Mouse (Mus musculus) heart, embryonic 14.5 days (tissue): ENCODE data around the gene Gpr135. TPM values are rescaled to one million over a fixed set of nuclear protein-coding genes. Genes with fewer than 3 reads are reported as not detected.
A peak's percentile ranks its signal among the peaks of the same experiment; 100 is the strongest.

ENCODE experiments used
- ATAC-seq: fragments of 200-750 bp; cut with Nextera tagmentation; 2 replicates; pipeline ENCODE4 v1.8.0; 2017; ENCODE audit warnings: low read depth, moderate TSS enrichment; ENCODE audit not compliant: insufficient number of reproducible peaks, insufficient read depth, low FRiP score
- H3K27ac ChIP-seq, 2 experiments: fragments of 200-500 bp in 1 of 2; fragments of 300-500 bp in 1 of 2; sonication (generic) in 1 of 2; replicated peaks in 1 of 2; 2 replicates each; pipeline ENCODE4 v1.5.1; 2012 to 2014; ENCODE audit warnings: low read depth in 2 of 2, low read length in 2 of 2, control low read depth in 1 of 2, mild to moderate bottlenecking in 1 of 2, mixed read lengths in 1 of 2; ENCODE audit not compliant: control insufficient read depth in 1 of 2, insufficient read depth in 1 of 2
- H3K27me3 ChIP-seq: fragments of 300-500 bp; sonication (generic); 2 replicates; pipeline ENCODE4 v1.6.1; 2014; ENCODE audit warnings: mild to moderate bottlenecking, low read length, control low read depth; ENCODE audit not compliant: control insufficient read depth, insufficient read depth
- H3K36me3 ChIP-seq: fragments of 300-500 bp; sonication (generic); 2 replicates; pipeline ENCODE4 v1.6.1; 2014; ENCODE audit warnings: mild to moderate bottlenecking, control low read depth, low read length, mixed read lengths; ENCODE audit not compliant: control insufficient read depth, insufficient read depth
- H3K4me1 ChIP-seq, 2 experiments: fragments of 200-500 bp in 1 of 2; fragments of 300-500 bp in 1 of 2; sonication (generic) in 1 of 2; 2 replicates each; pipeline ENCODE4 v1.6.1; 2012 to 2014; ENCODE audit warnings: low read length in 2 of 2, control low read depth in 1 of 2, mixed read lengths in 1 of 2; ENCODE audit not compliant: control insufficient read depth in 2 of 2, insufficient read depth in 2 of 2
- H3K4me2 ChIP-seq: fragments of 300-500 bp; sonication (generic); 2 replicates; pipeline ENCODE4 v1.6.1; 2014; ENCODE audit warnings: mild to moderate bottlenecking, low read length
- H3K4me3 ChIP-seq, 2 experiments: fragments of 200-500 bp in 1 of 2; fragments of 300-500 bp in 1 of 2; sonication (generic) in 1 of 2; 2 replicates each; pipeline ENCODE4 v1.5.1; 2012 to 2014; ENCODE audit warnings: low read length in 2 of 2, mild to moderate bottlenecking in 2 of 2, control low read depth in 1 of 2, low read depth in 1 of 2, moderate library complexity in 1 of 2; ENCODE audit not compliant: control insufficient read depth in 1 of 2, insufficient read depth in 1 of 2
- H3K9ac ChIP-seq: fragments of 300-500 bp; sonication (generic); 2 replicates; pipeline ENCODE4 v1.6.1; 2014; ENCODE audit warnings: mild to moderate bottlenecking, low read length
- H3K9me3 ChIP-seq: fragments of 300-500 bp; sonication (generic); 2 replicates; pipeline ENCODE4 v1.6.1; 2016; ENCODE audit warnings: low read length, control low read depth; ENCODE audit not compliant: control insufficient read depth
- WGBS: fragments of 180-500 bp; shearing (Covaris S2); extraction: QIAGEN DNeasy Blood & Tissue Kit; methylation state at CpG from one replicate; pipeline ENCODE4 v1.1.7; 2014; 5-methylcytosine and 5-hydroxymethylcytosine counted together
- polyA plus RNA-seq: library from polyadenylated mRNA; unstranded; fragments of >200 nt; fragmentation: Nextera tagmentation; extraction: Ambion mirVana; gene quantifications from 2 replicates; pipeline ENCODE4 v1.2.1, GENCODE M21; 2014

Gene Gpr135
- polyA plus RNA-seq, 1 experiment from 2014 or later: 0.82 TPM

- 82% methylated on average over 3 of the region's 3 CpGs for WGBS
- H3K27ac ChIP-seq: no peak overlapping the region
- ATAC-seq: no peak
- H3K4me1 ChIP-seq: peaks cover 5 to 19% of the 10 kb centered on the region in 2 experiments; a peak in 3 of 4 replicates
- H3K27me3 ChIP-seq: no peaks in the 10 kb centered on the region
- H3K9ac ChIP-seq: peak overlapping the region; percentile 6; the same call in 1 of the 2 replicates
- no peaks in the 10 kb centered on the region for H3K9me3 ChIP-seq
- H3K4me2 ChIP-seq: peak overlapping the region; percentile 50
- H3K36me3 ChIP-seq: no peaks in the 10 kb centered on the region
- no peak overlapping the region for H3K4me3 ChIP-seq
Measured at GRCm38 (mm10) chr12:72081961-72082360, 11.0 kb upstream of the Gpr135 start.

- ATAC-seq: no peak
- Histone ChIP-seq H3K36me3 (peaks cover 20% of the 10 kb centered on the region; the same call in 1 of the 2 replicates), H3K27me3 (no peaks in the 10 kb centered on the region), H3K4me1 (peaks cover 3 to 9% of the 10 kb centered on the region in 2 experiments; a peak in 3 of 4 replicates), H3K4me2 (no peak overlapping the region), H3K9me3 (0 out of 2 replicates have a peak, but pooled peaks cover 3% of the 10 kb centered on the region), H3K27ac (no peak overlapping the region), H3K9ac (no peak overlapping the region), H3K4me3 (no peak overlapping the region)
- WGBS: 91% methylated on average over 3 of the region's 3 CpGs
Measured at GRCm38 (mm10) chr12:72078248-72078647, 7.3 kb upstream of the Gpr135 start.

GRCm38 (mm10) chr12:72069626-72070326 is 1.1 kb downstream of the Gpr135 start:
- H3K27ac ChIP-seq: no peak overlapping the region
- H3K36me3 ChIP-seq: peaks cover 11% of the 10 kb centered on the region; the same call in 1 of the 2 replicates
- no peak; the same call in 1 of the 2 replicates for ATAC-seq
- peak overlapping the region; percentile 57 to 69 for H3K4me3 ChIP-seq
- H3K4me2 ChIP-seq: peak overlapping the region; percentile 100
- H3K9ac ChIP-seq: peak overlapping the region; percentile 69
- H3K27me3 ChIP-seq: peaks cover 15% of the 10 kb centered on the region
- H3K4me1 ChIP-seq: peaks cover 0 to 7% of the 10 kb centered on the region in 2 experiments; a peak in 1 of 4 replicates
- 0 out of 2 replicates have a peak, but pooled peaks cover 1% of the 10 kb centered on the region for H3K9me3 ChIP-seq
- 7% methylated on average over 40 of the region's 40 CpGs for WGBS

- ATAC-seq: no peak
- Histone ChIP-seq H3K27me3 (no peaks in the 10 kb centered on the region; the same call in 1 of the 2 replicates), H3K4me1 (no peaks in the 10 kb centered on the region), H3K9ac (no peak overlapping the region), H3K4me2 (no peak overlapping the region), H3K9me3 (no peaks in the 10 kb centered on the region), H3K36me3 (no peaks in the 10 kb centered on the region), H3K27ac (no peak overlapping the region), H3K4me3 (no peak overlapping the region)
- 71% methylated on average over 1 of the region's 1 CpGs for WGBS
Measured at GRCm38 (mm10) chr12:72057780-72058179, 13.1 kb downstream of the Gpr135 start.

- Histone ChIP-seq H3K27me3 (no peaks in the 10 kb centered on the region; the same call in 1 of the 2 replicates), H3K9me3 (peaks cover 7% of the 10 kb centered on the region), H3K27ac (no peak overlapping the region), H3K36me3 (no peaks in the 10 kb centered on the region), H3K4me3 (no peak overlapping the region), H3K9ac (no peak overlapping the region), H3K4me1 (no peaks in the 10 kb centered on the region), H3K4me2 (no peak overlapping the region)
- ATAC-seq: no peak
- 52% methylated on average over 6 of the region's 6 CpGs for WGBS
Measured at GRCm38 (mm10) chr12:72053851-72054250, 17.1 kb downstream of the Gpr135 start.

- Histone ChIP-seq H3K9ac (no peak overlapping the region), H3K27ac (no peak overlapping the region), H3K4me2 (no peak overlapping the region), H3K27me3 (no peaks in the 10 kb centered on the region; the same call in 1 of the 2 replicates), H3K36me3 (no peaks in the 10 kb centered on the region), H3K4me1 (no peaks in the 10 kb centered on the region), H3K4me3 (no peak overlapping the region), H3K9me3 (peaks cover 7% of the 10 kb centered on the region)
- 36% methylated on average over 6 of the region's 6 CpGs for WGBS
- no peak for ATAC-seq
Measured at GRCm38 (mm10) chr12:72053303-72053702, 17.6 kb downstream of the Gpr135 start.

GRCm38 (mm10) chr12:72052571-72052970 is 18.4 kb downstream of the Gpr135 start:
- ATAC-seq: no peak
- H3K27me3 ChIP-seq: no peaks in the 10 kb centered on the region; the same call in 1 of the 2 replicates
- H3K4me2 ChIP-seq: no peak overlapping the region
- H3K36me3 ChIP-seq: no peaks in the 10 kb centered on the region
- peaks cover 7% of the 10 kb centered on the region for H3K9me3 ChIP-seq
- no peak overlapping the region for H3K4me3 ChIP-seq
- H3K4me1 ChIP-seq: no peaks in the 10 kb centered on the region
- H3K27ac ChIP-seq: no peak overlapping the region
- 79% methylated on average over 6 of the region's 6 CpGs for WGBS
- no peak overlapping the region for H3K9ac ChIP-seq
